Mouse (Mus musculus) yolk sac, embryonic 10.5 days (tissue): ENCODE measurements around the gene Wdr19.
"Not testable (repeated sequence)": the region's sequence is repeated elsewhere in the genome, so short reads cannot be mapped to it uniquely, and the experiment has no call there.

Source experiments
- DNase-seq: peaks from one replicate; pipeline ENCODE4 v3.0.0-alpha.2; 2017; ENCODE audit warnings: low spot score

Wdr19 gene

DNA sequence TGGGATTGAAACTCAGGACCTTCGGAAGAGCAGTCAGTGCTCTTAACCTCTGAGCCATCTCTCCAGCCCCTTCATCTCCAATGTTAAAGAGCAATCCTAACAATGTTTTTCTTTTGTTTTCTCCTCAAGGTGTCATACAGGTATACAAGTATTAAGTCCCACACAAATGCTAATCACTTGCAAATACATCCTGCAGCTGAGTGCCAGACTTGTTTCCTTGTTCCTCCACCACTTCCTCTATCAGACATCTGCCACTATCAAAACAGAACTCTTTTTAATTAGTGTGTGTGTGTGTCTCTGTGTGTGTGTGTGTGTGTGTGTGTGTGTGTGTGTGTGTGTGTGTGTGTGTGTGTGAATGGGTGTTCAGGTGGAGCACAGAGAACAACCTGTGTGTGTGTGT lies 100.1 kb downstream of the Wdr19 start:
- not testable (repeated sequence) for DNase-seq

DNA sequence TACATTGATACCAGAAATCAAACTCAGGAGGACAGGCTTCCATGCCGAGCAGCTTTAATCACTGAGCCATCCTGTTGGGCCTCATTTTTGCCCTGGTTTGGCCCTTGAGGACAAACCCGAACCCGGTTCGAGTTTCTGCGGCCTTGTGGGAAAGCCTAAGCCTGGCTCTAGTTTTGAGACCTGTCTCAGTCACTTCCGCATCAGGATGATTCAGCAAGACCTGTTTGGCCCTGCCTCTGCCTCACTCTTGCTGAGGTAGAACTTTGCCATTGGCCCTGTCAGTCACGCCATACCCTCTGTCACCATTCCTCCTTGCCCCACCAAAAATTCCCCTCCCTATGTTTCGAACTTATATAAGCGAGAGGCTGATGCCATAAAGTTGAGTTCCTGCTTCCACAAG lies 100.6 kb downstream of the Wdr19 start:
- no peak for DNase-seq

DNA sequence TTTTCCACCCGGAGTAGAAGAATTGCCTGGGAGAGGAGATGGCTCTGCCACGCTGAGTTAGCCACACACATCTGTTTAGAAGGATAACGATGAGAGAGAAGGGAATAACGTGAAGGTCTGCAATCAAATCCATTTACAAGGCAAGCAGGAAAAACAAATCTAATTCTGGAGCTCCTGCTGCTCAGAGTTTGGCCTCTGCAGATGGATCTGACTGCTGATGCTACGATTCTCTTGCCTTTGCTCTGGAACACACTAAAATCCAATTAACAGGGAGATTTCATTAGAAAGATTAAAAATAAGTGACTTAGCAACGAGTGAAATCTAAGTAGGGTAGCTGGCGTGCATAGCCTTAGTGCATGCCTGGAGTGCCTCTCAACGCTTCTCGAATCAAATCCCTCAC lies 106.0 kb downstream of the Wdr19 start:
- no peak for DNase-seq

DNA sequence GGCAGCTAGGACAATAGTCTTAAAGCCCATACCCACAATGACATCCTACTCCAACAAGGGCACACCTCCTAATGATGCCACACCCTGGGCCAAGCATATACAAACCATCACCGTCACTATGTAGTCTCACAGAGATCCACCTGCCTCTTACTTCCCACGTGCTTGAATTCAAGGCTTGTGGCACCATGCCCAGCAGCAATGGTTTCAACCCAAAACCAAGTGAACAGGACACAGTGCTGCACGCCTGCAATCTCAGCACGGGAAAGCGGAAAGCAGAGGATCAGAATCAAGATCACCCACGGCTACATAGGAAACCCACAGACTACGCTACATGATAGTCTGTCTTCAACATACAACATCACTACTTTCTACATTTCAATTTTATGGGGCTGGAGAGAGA lies 108.7 kb downstream of the Wdr19 start:
- no peak for DNase-seq

DNA sequence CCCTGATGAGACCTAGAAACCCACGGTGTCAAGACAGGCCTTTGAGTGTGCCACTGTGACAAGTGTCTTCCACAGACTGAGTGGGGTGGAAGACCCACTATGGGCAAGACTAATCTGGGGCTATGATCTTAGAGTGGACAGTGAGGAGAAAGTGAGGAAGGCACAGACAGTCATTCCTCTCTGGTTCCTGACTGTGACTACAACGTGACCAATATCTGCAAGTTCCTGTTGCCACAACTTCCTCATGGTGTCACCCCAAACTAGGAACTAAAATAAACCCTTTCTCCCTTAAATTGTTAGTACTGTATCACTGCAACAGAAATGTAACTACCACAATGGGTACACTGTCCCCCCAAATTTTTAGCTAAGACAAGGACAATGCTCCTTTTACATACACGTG lies 109.4 kb downstream of the Wdr19 start:
- DNase-seq = no peak
